Mouse (Mus musculus) erythroblast, embryonic 14.5 days (primary cell): Measurements from ENCODE around the gene Ubr4.

Experiments used
- GATA1 ChIP-seq: IDR thresholded peaks from 2 replicates; pipeline ENCODE4 v1.6.1; 2012; ENCODE audit warnings: low read length, inconsistent platforms, mixed read lengths
- TAL1 ChIP-seq: IDR thresholded peaks from 3 replicates; pipeline ENCODE4 v1.6.1; 2012; ENCODE audit warnings: low read length, inconsistent platforms, mixed read lengths

- TF ChIP-seq GATA1 (no peak), TAL1 (no peak)
Measured at GRCm38 (mm10) chr4:139309651-139310050, 42.8 kb upstream of the Ubr4 start.
